Mouse (Mus musculus) heart, adult 2 months (tissue): Measurements from ENCODE around the gene Lst1. TPM values are rescaled to one million over a fixed set of nuclear protein-coding genes. Genes with fewer than 3 reads are reported as not detected.

Experiments
- DNase-seq, 2 experiments: peaks; one replicate each; pipeline ENCODE4 v3.0.0; 2021
- H3K27ac ChIP-seq: fragments of 200-600 bp; 2 replicates; pipeline ENCODE4 v1.8.1; 2022
- H3K27me3 ChIP-seq: fragments of 200-500 bp; 2 replicates; pipeline ENCODE4 v1.6.1; 2012; ENCODE audit warnings: mild to moderate bottlenecking, low read length, inconsistent platforms, mixed read lengths; ENCODE audit not compliant: control insufficient read depth, insufficient read depth
- H3K36me3 ChIP-seq: fragments of 200-500 bp; 2 replicates; pipeline ENCODE4 v1.6.1; 2012; ENCODE audit warnings: low read length, inconsistent platforms; ENCODE audit not compliant: control insufficient read depth, insufficient read depth
- H3K4me1 ChIP-seq: fragments of 200-500 bp; 2 replicates; pipeline ENCODE4 v1.6.1; 2011; ENCODE audit warnings: low read length; ENCODE audit not compliant: control insufficient read depth, insufficient read depth
- H3K4me3 ChIP-seq: fragments of 200-600 bp; 2 replicates; pipeline ENCODE4 v1.8.1; 2022
- H3K79me2 ChIP-seq: fragments of 200-500 bp; replicated peaks from 2 replicates; pipeline ENCODE4 v1.6.1; 2012; ENCODE audit warnings: mild to moderate bottlenecking, inconsistent platforms, low read length, moderate library complexity, mixed read lengths; ENCODE audit not compliant: control insufficient read depth, insufficient read depth
- H3K9ac ChIP-seq: fragments of 200-500 bp; 2 replicates; pipeline ENCODE4 v1.6.1; 2012; ENCODE audit warnings: low read depth, mild to moderate bottlenecking, control low read depth, inconsistent platforms, low read length, mixed read lengths
- CTCF ChIP-seq: fragments of 200-600 bp; IDR thresholded peaks from 2 replicates; pipeline ENCODE4 v1.8.1; 2022; ENCODE audit warnings: antibody characterized with exemption, mild to moderate bottlenecking, moderate library complexity
- EP300 ChIP-seq: fragments of 200-500 bp; IDR thresholded peaks from 2 replicates; pipeline ENCODE4 v1.6.1; 2011; ENCODE audit warnings: low read depth, low read length, control low read depth; ENCODE audit not compliant: insufficient read depth
- POLR2A ChIP-seq: fragments of 200-500 bp; IDR thresholded peaks from 2 replicates; pipeline ENCODE4 v1.6.1; 2011; ENCODE audit warnings: mild to moderate bottlenecking, low read depth, low read length, control low read depth; ENCODE audit not compliant: insufficient read depth
- WGBS: fragments of 180-500 bp; shearing (Covaris S2); methylation state at CpG from one replicate; pipeline ENCODE4 v1.1.7; 2018; 5-methylcytosine and 5-hydroxymethylcytosine counted together
- intact Hi-C: fragments of 180-260 bp; cut with DNase I; formaldehyde crosslinking; loops from one replicate; pipeline ENCODE4 v1.15.1; 2025
- long read RNA-seq: library from polyadenylated mRNA; stranded (forward); transcript quantifications from one replicate; pipeline ENCODE4 v2.0.0, GENCODE M21; 2021
- polyA plus RNA-seq: library from polyadenylated mRNA; depleted of rRNA; stranded (reverse); fragments of >200 nt; gene quantifications from 2 replicates; pipeline ENCODE4 v1.2.3, GENCODE M21; 2012; rRNA removed
- total RNA-seq, 2 experiments: library from RNA; stranded (reverse); gene quantifications; 2 replicates each; pipeline ENCODE4 v1.2.3; 2021

The Lst1 gene
- total RNA-seq (1 to 10 TPM; 4.1 to 4.5 TPM), polyA plus RNA-seq (7.2 and 11.3 TPM in 2 replicates)
- long read RNA-seq, partial matches to known transcripts = 0 of 1 reads
- long read RNA-seq, other reads (novel, unspliced or antisense) = 0 of 1 reads

DNA sequence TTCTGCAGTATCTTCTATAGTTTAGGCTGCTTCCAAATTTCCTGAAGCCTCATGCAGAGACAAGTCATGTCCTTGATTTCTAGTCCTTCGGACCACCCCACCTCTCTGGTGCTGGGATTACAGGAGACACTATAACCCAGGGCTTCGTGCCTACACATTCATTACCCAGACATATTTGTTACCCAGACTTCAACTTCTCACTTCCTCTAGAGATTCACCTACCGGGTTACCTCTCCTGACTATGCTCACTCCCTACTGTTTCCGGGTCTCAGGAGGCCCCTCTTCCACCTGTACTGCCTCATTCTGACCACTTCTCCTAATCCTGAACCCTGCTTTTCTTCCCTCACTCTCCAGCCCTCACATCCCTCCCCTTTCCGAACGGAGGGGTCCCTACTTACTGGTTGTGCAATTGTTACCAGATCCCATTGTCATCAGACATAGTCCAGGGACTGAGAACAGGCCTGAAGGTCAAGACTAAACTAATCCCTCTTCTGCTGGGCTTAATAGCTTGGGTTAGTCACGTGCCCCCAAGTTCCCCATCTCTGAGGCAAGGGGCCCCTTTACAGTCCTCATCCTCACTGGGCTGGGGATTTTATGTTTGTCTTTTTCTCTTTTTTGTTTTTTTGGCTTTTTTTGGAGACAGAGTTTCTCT lies at the start of gene Lst1:
Lst1 (minus strand) TSS at position 481 of the 652 bp plus-strand sequence.
- 73% methylated on average over 7 of the region's 7 CpGs for WGBS
- H3K36me3 ChIP-seq = no peaks in the 10 kb centered on the region
- DNase-seq = no peak
- H3K27me3 ChIP-seq = no peaks in the 10 kb centered on the region
- no peak within 1 kb of the TSS for H3K27ac ChIP-seq
- no peaks in the 10 kb centered on the region for H3K79me2 ChIP-seq
- TF ChIP-seq EP300 = no peak
- H3K4me1 ChIP-seq = no peaks in the 10 kb centered on the region; the same call in 1 of the 2 replicates
- H3K9ac ChIP-seq = no peak within 1 kb of the TSS
- H3K4me3 ChIP-seq = no peak within 1 kb of the TSS
- intact Hi-C loops = no loop called here

- H3K27ac ChIP-seq = no peak overlapping the region
- intact Hi-C loops = loop anchor here (2.0 to 10.0 kb wide), 4 partner anchors 71 to 383 kb away; partner anchors contain the start of genes Csnk2b, Gpank1, Nelfe and Skiv2l
- H3K9ac ChIP-seq = no peak overlapping the region
- no peaks in the 10 kb centered on the region for H3K27me3 ChIP-seq
- H3K36me3 ChIP-seq = no peaks in the 10 kb centered on the region
- peaks cover 7% of the 10 kb centered on the region for H3K4me1 ChIP-seq
- no peaks in the 10 kb centered on the region; the same call in 1 of the 2 replicates for H3K79me2 ChIP-seq
- WGBS = 90% methylated on average over 12 of the region's 12 CpGs
- no peak overlapping the region for H3K4me3 ChIP-seq
- no peak for DNase-seq
- TF ChIP-seq EP300 = no peak
- no peak for TF ChIP-seq POLR2A
- no peak for TF ChIP-seq CTCF
These were observed 49.3 kb upstream of the Lst1 start for GRCm38 (mm10) chr17:35237504-35237903.

DNA sequence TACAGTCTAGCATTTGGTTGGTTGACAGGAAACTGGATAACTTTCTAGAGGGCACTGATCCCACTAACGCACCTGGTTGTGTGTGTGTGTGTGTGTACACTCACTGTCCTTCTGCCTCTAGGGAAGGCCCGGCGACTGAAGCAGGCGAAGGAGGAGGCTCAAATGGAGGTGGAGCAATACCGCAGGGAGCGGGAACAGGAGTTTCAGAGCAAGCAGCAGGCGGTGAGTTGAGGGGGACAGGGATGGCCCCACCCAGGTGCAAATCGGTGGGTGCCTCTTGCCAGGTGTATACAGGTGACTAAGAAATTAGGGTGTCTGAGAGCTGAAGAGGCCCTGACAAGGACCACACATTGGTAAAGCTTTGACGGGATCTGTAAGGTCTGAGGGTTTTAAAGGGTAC lies 48.8 kb upstream of the Lst1 start:
- intact Hi-C loops = loop anchor here (2.0 to 10.0 kb wide), 4 partner anchors 70 to 382 kb away; partner anchors contain the start of genes Csnk2b, Gpank1, Nelfe and Skiv2l
- H3K9ac ChIP-seq = no peak overlapping the region
- peaks cover 8% of the 10 kb centered on the region for H3K4me1 ChIP-seq
- DNase-seq = no peak
- H3K4me3 ChIP-seq = no peak overlapping the region
- 79% methylated on average over 9 of the region's 9 CpGs for WGBS
- no peaks in the 10 kb centered on the region for H3K27me3 ChIP-seq
- no peak overlapping the region for H3K27ac ChIP-seq
- H3K79me2 ChIP-seq = no peaks in the 10 kb centered on the region; the same call in 1 of the 2 replicates
- no peaks in the 10 kb centered on the region for H3K36me3 ChIP-seq
- TF ChIP-seq POLR2A (no peak), EP300 (no peak), CTCF (no peak)

- Histone ChIP-seq H3K27ac (peak overlapping the region; percentile 94), H3K27me3 (no peaks in the 10 kb centered on the region), H3K79me2 (no peaks in the 10 kb centered on the region; the same call in 1 of the 2 replicates), H3K36me3 (no peaks in the 10 kb centered on the region), H3K4me3 (peak overlapping the region; percentile 67), H3K4me1 (peaks cover 8% of the 10 kb centered on the region), H3K9ac (peak overlapping the region; percentile 63)
- intact Hi-C loops = loop anchor here (2.0 to 10.0 kb wide), 4 partner anchors 70 to 382 kb away; partner anchors contain the start of genes Csnk2b, Gpank1, Nelfe and Skiv2l
- no peak; the same call in 1 of the 2 replicates for TF ChIP-seq POLR2A
- no peak; the same call in 1 of the 2 replicates for TF ChIP-seq CTCF
- peak; percentile 93 to 99 for DNase-seq
- 1% methylated on average over 18 of the region's 18 CpGs for WGBS
These were observed 48.1 kb upstream of the Lst1 start for GRCm38 (mm10) chr17:35236390-35236746.

- H3K4me1 ChIP-seq = peaks cover 8% of the 10 kb centered on the region
- intact Hi-C loops = loop anchor here (2.0 to 10.0 kb wide), 4 partner anchors 69 to 381 kb away; partner anchors contain the start of genes Csnk2b, Gpank1, Nelfe and Skiv2l
These were observed 47.6 kb upstream of the Lst1 start, which contains the start of gene Nfkbil1 for GRCm38 (mm10) chr17:35235614-35236389. Gene Nfkbil1, minus strand, starts transcription at chr17:35235792.

More at GRCm38 (mm10) chr17:35235614-35236389, 47.6 kb upstream of the Lst1 start, which contains the start of gene Nfkbil1:
- H3K27me3 ChIP-seq = no peaks in the 10 kb centered on the region
- H3K27ac ChIP-seq = peak within 1 kb of the TSS; percentile 94
- H3K79me2 ChIP-seq = peaks cover 2% of the 10 kb centered on the region
- TF ChIP-seq POLR2A (peak; percentile 91), EP300 (peak; percentile 98), CTCF (no peak)
- WGBS = under 1% methylated on average over 35 of the region's 35 CpGs
- peak within 1 kb of the TSS; percentile 92 for H3K9ac ChIP-seq
- DNase-seq = peak; percentile 87 to 93
- no peaks in the 10 kb centered on the region for H3K36me3 ChIP-seq
- H3K4me3 ChIP-seq = peak within 1 kb of the TSS; percentile 67
